Mouse (Mus musculus) G1E-ER4 (cell line): ENCODE results near the gene Atp5e. TPM values are rescaled to one million over a fixed set of nuclear protein-coding genes. Genes with fewer than 3 reads are reported as not detected.

Experiments used
- GATA1 ChIP-seq: IDR thresholded peaks from one replicate; pipeline ENCODE4 v1.8.0; 2012; ENCODE audit warnings: low read length, inconsistent platforms
- polyA plus RNA-seq: library from polyadenylated mRNA; stranded (reverse); fragments of >175 nt; gene quantifications from 2 replicates; pipeline ENCODE4 v1.2.3, GENCODE M21; 2012

The Atp5e gene
- polyA plus RNA-seq, 1 experiment, result 1.6 TPM

DNA sequence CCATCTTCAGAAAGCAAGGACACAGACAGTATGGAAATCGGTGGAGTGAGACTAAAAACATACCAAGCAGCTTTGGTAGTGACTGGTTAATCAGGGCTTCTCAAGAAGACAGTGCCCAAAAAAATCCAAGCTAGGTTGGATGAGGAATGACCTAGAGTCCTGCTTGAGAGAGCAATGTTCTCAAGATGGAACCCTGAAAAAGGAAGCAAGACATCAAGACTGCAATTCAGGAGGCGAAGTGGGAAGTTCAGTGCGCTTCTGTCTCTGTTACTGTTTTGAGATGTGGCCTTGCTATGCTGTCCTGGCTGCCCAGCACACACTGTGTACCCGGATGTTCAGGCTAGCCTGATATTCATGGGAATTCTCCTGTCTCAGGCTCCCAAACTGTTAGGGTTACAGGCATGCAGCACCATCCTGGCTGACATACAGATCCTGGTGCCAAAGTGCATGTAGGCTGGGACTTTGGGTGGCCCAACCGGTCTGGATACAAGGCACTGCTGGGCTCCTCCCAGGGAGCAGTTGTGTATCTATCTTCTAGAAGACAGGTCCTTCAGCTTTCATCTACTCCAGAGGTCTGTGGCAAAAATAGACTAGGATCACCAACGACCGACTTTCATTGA, 7.0 kb upstream of the Atp5e start:
- no peak for TF ChIP-seq GATA1

DNA sequence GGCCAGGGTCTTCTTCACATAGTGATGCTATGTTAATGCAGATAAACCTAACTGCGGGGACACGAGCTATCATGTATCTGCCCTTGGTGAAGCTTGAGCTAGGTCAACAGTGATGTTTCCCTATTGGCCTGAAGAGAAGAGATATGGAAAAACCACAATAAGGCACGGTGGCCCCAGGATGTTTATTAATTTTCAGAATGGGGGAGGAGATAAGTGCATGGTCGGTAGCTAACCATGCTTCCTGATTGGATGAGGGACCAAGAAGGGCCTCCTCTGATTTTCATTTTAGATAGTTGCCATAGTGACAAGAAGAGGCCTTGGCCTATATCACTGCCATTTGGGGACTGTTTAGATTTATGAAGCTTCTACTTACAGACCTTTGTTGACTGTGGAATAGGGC, 6.4 kb upstream of the Atp5e start:
- peak; percentile 97 for TF ChIP-seq GATA1

DNA sequence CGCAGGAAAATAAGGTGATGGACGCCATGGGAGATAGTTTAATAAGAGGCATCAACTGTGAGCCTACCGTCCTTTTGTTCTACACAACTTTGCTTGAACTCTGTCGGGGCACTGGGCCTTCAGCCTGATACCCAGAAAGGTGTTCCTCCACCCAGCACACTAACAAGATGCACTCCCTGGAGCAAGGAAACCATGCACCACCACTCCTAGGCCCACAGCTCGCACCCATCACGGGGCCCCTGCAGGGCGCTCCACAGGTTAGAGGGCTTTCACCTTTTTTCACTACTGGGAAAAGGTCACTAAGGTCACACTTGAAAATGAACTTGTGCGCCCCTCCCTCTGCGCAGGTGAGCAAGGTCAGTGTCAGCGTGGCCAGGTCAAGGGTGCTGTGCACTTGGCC, 535 bp downstream of the Atp5e start:
- no peak for TF ChIP-seq GATA1

DNA sequence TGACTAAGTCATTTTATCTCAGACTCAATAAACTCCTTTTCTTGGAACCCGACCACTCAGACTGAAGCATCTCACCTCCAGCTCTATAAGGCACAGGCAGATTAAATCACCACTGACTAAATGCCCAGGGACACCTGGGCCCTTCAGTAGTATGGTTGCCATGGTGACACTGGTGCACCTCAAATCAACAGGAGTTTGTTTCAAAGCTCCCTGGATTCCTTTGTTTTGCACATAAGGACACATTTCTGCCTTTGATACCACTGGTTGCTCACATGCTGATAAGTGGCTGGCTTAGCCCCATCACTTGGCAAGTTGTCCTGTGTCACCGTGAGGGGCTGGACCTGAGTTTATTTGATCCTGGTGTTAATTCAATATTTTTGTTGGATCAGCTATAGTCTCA, 4.5 kb downstream of the Atp5e start:
- no peak for TF ChIP-seq GATA1

DNA sequence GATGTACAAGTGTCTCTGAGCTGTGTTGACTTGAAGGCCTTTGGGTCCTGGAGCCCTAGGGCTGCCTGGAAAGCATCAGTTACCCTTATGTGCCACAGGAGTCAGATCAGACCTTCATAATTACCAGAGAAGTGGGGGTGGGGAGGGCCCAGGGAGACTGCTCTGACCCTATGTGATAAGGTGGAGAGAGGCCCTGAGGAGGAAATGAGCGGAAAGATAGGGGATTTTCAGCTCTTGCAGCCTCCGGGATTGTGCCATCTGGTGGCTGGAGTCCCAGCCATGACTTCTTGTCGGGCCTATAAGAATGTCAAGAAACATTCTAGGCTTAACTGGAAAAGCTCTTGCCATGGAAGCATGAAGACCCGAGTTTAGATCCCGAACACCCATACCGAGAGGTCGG, 10.2 kb downstream of the Atp5e start:
- TF ChIP-seq GATA1, result peak; percentile 38

DNA sequence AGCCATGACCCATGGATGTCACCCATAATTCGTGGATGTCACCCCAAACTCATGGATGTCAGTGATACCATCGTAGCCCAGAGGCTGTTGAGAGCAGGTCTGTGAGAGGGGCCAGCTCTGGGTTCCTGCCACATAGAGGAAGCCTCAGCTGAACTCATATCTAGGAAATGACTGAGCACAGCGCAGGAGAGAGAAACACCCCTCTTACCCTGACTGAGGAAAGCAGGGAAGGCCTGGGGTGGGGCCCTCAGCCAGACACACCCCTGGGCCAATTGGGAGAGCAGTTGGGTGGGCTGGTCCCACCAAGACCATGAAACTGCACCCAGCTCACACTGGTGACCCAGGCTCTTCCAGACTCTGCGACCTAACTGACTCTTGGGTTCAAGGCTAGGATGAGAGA, 13.6 kb downstream of the Atp5e start, which contains the start of gene Tubb1:
Tubb1 (plus strand) TSS at position 343 of the 400 bp plus-strand sequence.
- no peak for TF ChIP-seq GATA1

DNA sequence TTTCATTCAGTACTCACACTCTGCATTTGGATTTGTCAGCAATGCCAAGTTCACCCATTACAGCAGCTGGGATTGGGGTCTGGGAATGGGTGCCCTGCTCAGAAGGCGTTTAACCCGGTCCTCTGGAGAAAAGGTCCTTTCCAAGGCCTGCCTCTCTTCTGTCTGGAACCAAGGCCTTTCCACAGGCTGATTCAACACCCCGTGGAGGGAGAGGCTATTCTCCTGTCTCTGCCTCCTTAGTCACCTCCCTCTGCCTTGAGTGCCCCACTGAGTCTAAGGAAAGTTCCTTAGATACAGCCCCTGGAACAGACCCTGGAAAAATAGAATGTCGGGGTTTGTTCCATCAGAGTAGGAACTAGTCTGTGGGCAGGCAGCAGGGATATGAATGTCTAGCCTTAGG, 15.5 kb downstream of the Atp5e start:
- no peak for TF ChIP-seq GATA1

DNA sequence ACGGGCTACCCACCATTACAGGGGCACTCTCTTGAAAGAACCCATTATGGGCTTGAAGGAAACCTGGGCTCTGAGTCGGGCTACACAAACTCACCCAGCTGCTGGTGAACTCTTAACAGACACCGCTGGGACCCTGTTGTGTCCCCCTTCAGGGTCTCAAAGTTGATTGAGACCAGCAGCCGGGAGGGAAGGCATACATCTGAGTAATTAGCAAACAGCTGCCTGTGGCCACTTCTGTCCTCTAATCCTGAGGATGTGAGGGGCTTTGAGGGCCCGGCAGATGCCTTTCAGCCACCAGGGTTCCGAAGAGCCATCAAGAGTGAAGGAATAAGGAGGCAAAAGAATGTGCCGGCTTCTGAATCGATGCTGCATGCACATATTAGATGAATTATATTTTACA, 17.0 kb downstream of the Atp5e start:
- no peak for TF ChIP-seq GATA1

DNA sequence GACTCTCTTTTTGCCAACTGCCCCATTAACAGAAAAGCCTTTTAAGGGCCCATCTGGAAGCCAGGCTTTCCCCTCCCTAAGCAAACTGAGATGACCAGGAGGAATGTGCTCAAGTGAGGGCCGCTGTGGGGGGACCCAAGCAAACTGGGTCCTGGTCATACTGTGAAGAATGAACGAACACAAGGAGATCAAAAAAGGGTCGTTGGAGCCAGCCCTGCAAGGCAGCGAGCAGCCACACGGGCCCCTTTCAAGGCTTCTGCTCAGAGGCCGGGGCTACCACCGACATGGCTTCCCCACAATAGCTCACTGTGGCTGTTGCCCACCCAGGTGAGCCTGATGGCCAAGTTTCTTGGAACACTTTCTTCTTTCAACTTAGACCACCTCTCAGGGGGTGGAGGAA, 17.4 kb downstream of the Atp5e start:
- TF ChIP-seq GATA1, result no peak

DNA sequence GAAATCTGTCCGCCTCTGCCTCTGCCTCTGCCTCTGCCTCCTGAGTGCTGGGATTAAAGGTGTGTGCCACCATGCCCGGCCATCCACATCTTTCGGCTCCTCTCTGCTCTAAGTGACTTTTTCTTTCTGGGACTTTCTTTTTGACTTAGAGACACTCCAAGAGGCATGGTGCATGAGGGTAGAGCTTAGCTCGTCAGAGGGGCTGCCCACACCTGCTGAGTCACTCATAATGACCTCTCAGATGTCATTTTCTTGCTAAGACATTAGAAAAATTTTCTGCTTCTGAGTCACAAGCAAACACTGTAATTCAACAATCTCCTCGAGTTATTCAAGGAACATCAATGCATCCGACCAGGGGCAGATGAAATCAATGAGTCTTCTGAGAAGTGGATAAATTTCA, 18.9 kb downstream of the Atp5e start:
- no peak for TF ChIP-seq GATA1

DNA sequence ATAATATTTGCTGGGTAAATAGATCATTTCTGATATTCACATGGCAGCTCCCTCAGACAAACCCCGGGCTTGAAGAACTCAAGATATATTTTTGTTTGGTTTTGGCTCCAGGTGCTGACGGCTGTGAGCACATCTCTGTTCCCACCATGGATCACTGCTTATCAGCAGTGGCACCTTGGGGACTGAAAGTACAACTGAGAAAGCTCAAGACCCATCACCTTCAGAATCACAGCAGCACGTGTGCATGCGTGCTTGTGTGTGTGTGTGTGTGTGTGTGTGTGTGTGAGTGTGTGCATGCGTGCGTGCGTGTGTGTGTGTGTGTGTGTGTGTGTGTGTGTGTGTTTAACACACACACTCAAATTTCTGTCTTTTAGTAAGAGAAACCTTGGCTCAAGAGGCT, 19.5 kb downstream of the Atp5e start:
- TF ChIP-seq GATA1, result no peak

DNA sequence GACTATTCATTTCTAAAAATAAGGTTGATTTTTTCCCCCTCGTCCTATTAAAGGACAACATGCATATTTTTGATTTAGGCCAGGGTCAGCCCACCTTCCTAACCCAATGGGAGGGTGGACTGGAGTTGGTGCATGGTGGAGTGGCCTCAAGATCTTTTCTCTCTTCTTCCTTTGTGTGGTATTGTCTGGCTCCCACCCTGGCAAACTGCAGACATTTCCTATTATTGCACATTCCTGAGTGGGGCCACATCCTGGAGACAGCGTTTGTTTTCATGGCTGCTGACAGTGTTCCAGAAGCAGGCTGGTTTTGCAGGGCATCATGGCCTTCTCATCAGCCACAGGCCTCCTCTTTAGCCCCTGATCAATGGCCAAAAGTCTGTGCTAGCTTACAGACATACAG, 20.9 kb downstream of the Atp5e start:
- no peak for TF ChIP-seq GATA1

DNA sequence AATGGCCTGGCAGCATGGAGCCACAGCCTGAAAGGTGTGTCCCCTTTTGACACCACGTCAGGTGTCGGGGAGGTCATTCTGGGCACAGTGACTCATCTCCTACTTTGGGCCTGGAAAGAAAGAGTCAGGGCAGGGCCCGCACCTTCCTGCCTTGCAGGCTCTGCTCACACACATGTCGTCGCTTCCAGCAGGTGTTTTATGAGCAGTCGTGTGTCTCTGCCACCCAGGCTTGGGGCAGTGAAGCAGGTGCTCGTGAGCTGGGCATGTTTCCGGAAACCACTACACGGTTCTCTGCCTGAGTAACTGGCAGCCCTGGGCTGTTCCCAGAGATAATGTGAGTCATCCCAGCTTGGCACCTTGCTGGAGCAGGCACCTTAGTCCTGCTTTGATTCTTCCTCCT, 21.4 kb downstream of the Atp5e start:
- no peak for TF ChIP-seq GATA1

DNA sequence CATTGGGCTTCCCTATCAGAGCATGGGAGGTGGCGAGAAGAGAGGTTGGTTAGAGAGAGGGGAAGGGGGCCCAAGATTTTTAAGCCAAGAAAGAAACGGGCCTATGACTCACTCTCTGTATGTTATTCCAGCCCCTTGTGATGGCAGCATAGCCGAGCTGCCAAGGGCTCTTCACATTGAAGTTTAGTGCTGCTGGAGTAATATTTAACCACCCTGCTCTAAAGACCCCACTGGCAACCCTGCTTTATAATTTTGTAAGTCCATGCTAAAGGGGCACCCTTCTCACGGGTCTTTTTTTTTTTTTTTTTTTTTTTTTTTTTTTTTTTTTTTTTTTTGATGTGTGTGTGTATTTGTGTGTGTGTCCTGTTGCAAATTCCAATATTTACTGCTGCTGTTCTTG, 22.0 kb downstream of the Atp5e start:
- no peak for TF ChIP-seq GATA1

DNA sequence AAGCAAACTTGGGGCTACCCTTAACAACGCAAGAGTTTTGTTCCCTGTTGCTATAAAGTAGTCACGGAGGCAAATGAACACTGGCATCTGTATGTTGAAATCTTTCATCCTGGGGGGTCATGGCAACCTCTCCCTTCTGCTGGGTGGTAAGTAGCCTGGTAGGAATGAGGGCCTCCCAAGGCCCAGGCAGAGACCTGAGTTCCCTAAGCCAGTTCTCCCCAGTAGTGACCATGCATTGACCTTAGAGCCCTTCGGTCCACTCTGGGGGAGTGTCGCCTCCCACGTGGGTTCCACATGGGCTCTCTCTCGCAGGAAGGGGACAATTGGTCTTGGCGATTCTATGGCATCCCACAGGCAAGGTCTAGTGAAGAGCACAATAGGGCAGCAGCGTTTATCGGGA, 23.9 kb downstream of the Atp5e start:
- TF ChIP-seq GATA1, result no peak

DNA sequence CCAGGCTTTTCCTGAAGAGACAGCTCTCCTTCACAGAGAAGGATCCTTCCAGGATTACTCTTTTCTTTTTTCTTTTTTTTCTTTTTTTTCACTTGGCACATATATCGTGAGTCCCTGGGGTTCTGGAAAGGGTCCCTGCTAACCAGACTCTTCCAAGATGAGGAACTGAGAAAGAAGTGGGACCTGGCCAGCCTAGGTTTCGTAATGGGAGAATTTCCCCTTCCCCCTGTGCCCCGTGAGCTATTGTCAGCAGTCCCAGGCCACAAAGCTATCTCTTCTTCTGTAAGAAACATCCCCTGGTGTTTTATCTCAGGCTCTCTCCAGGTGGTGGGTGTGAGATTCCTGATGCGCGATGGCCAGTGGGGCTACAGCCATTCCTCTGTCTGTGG, 24.5 kb downstream of the Atp5e start:
- TF ChIP-seq GATA1, result no peak

DNA sequence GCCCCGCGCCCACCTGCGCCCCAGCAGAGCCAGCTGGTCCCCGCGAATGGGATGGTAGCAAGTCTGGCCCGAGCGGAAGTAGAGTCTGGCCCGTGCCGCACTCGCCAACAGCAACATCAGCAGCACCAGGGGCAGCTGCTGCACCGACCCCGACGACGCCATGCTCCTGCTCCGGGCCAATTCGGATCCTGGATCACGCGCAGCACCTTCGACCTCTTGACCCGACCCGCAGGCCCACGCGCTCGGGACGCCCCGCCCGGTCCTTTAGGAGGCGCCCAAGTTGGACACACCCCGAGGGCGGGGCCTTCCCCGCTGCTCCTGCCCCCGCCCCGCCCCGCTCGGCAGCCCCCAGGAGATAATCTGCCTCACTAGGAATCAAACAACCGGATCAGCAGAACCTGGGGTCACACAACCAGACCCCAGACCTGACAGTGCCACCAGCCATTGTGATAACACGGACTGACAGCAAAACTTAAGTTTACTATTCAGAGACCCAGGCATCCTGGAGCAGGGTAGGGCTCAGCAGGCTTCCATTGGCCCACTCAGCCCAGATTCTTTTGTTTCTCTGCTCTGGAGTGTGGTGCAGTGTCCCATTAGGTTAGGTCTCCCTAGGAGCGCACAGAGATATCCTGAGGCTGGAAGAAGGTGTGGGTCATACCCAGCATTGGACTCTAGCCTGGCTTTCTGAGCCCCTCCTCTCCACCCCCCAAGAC, 25.0 kb downstream of the Atp5e start, which contains the start of gene Ctsz:
Ctsz (minus strand) TSS at position 303 of the 713 bp plus-strand sequence.
- TF ChIP-seq GATA1, result no peak
